Mouse (Mus musculus): ENCODE data around the gene Nfkbib. TPM values are rescaled to one million over a fixed set of nuclear protein-coding genes. Genes with fewer than 3 reads are reported as not detected.
A peak's percentile ranks its signal among the peaks of the same experiment; 100 is the strongest.

The Nfkbib gene
- polyA plus RNA-seq (2017; shearing (Covaris generic)) = 10 to 100 TPM; 56.4 to 78.9 TPM

DNA sequence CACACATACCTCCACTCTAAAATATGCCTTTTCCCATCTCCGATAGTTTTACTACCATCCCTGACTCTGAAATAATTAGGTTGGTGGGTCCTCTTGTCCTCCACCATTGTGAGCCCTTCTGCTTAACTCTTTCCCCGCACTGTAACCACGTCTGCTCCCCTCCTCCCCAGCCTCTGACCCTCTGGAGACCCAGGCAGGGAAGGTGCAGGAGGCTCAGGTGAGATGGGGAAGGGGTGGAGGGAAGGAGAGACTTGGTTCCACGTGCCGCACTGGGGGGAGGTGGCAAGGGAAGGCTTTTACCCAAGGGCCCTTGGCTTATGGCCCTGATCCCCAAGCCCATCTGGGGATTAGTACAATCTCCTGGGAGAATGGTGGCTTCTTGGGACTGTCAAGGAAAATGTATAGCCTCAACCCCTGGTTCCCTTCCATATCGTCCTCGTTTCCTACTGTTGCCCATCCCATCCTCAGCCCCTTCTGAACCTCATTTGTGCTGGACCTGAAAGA lies at the start of gene Nfkbib:
Gene Nfkbib, minus strand, starts transcription at position 51 of the 504 bp plus-strand sequence.
- ATAC-seq = no peak

DNA sequence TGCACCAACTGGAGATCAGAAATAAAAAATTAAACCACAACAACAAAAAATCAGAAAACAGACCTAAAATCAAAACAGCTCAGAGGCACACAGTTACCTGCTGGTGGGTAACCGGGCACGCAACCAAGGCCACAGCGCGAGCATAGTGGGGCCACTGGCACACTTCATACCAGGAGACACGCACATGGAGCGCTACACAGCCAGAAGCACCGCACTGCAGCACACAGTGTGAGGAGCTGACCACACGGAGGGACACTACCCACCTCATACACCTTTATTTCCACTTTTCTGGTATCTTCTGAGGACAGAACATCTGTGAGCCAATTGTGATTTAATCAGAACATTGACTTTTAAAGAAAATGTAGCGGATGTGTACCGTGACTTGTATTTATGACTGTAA lies 49.6 kb upstream of the Nfkbib start:
- no peak for ATAC-seq

DNA sequence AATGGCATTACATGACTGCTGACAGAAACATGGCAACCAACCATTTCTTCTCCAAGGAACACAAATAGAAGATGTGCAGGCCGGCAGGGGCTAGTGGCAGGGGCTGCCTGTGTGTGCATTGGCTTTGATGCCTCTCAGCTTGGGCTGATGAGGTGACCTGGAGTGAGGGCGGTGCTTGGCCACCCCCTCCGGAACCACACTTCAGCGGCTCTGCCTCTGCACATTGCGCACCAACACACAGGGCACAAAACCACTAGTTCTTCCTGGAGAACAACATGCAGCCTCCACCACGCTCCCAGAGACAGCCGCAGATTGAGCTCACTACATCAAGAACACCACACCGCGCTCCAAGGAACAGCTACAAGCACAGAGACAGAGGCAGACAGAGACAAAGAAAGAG lies 48.9 kb upstream of the Nfkbib start:
- ATAC-seq = no peak

DNA sequence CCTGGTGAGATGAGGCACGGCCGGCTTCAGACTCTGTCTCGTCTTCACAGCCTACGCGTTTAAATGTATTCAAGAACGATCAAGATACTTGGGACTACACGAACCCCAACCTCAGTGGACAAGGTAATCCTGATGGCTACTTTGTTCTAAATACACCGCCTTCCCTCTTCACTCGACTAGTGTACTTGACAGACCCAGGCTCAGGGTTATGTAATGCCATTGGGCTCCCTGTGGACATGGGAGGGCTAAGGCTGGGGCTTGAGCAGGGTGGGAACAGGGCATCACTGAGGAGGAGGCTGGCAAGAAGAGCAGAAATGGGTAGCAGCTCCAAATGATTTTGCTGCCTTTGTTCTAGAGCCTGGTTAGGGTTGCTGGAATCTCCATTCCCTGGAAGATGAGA lies 47.9 kb upstream of the Nfkbib start:
- no peak for ATAC-seq

DNA sequence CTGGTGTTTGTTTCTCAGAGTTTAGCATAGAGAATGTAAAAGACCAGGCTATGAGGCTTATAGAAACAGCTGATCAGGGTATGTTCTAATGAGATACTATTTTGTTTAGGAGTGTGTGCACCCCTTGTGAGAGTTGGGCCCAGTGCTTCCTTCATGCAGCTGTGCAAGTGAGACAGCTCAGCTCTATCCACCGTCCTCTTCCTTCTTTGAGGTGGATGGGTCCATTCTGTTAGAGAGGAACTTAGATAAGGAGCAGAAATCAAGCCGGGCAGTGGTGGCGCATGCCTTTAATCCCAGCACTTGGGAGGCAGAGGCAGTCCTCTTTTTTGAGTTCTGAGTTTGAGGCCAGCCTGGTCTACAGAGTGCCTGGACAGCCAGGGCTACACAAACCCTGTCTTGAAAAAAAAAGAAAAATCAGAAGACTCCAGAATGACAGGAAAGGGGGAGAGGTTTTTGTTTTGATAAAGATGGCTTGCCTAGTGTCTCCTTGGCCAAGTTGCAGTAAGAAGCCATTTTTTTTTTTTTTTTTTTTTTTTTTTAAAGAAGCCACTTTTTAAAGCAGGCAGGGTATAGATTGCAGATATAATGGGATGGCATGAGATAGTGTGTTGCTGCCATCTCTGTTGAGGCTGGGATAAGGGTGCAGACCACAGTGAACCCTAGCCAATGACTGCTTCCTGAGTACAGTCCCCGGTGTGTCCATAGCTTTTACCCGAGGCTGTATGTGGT lies 47.2 kb upstream of the Nfkbib start:
- no peak for ATAC-seq

DNA sequence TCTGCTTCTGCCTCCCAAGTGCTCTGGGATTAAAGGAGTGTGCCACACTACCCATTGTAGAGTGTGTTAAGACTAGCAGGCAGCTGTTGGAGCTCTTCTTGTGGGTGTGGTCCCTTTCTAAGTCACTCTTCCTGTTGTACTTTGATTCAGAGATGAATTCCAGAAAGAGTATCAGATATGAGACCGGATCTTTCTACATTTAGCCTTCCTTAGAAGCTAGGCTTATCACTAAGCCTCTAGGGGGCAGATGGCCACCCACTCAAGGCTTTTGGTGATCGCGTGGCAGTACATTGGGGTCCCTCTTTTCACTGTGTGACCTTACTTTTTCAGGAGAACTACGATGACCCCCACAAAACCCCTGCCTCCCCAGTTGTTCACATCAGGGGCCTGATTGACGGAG lies 45.6 kb upstream of the Nfkbib start:
- ATAC-seq = no peak

DNA sequence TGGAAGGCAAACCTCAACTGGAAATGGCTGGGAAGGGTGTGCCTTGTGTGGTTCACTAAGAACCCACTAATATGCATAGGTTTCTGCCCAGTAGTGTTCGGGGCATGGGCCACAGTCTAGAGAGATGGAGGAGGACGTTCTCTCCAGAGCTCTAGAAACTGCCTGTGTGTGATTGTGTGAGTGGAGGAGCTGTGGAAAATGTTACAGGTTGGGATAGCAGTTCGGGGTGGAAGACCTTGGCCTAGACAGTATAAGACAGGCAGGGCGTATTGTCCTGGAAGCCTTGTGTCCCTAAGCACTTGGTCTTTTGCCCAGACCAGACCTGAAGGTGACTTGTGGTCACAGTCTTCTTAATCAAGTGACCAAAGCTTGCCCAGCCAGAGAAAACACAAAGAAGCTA lies 45.1 kb upstream of the Nfkbib start:
- no peak for ATAC-seq

DNA sequence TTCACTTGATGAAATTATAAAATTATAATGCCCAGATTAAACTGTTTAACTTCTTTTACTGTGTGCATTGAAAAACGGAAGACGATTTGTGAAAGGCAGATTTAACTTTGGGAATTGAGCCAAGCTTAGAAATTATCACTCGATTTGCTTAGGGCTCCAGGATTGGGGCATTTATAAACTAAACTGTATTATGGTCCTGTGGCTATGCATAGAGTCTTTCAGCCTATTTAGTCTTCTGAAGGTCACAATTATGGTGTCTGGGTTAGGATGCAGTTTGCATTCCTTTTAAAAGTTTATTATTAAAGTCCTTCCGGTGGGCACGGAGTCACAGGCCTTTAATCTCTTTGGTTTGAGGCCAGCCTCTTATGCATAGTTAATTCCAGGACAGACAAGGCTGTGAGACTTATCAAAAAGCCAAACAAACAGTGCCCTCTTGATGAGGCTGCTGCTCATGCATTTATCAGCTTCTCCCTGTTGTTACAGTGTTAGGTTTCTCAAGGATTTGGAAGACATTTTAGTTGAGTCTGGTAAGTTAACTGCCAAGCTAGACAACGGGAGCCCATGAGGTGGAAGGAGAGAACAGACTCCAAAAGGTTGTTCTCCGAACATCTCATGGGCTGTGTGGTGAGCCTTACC lies 44.4 kb upstream of the Nfkbib start:
- ATAC-seq = no peak

DNA sequence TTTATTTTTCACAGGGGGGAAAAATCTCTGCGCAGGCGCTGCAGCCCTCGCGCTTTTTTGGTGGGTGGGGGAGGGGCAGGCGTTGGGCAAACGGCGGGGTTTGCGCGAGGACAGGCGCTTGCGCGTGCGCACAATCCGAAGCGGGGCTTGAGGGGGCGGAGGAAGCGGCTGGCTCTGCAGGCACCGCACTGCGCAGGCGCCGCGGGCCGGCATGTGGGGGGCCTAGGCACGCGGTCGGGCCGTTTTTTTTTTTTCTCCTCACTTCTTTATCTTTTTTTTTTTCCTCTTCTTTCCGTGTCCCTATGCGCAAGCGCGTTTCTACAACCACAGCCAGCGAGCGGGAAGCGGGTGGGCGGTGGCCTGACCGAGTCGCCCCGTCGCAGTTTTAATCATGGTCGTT lies 43.9 kb upstream of the Nfkbib start:
- ATAC-seq = no peak

DNA sequence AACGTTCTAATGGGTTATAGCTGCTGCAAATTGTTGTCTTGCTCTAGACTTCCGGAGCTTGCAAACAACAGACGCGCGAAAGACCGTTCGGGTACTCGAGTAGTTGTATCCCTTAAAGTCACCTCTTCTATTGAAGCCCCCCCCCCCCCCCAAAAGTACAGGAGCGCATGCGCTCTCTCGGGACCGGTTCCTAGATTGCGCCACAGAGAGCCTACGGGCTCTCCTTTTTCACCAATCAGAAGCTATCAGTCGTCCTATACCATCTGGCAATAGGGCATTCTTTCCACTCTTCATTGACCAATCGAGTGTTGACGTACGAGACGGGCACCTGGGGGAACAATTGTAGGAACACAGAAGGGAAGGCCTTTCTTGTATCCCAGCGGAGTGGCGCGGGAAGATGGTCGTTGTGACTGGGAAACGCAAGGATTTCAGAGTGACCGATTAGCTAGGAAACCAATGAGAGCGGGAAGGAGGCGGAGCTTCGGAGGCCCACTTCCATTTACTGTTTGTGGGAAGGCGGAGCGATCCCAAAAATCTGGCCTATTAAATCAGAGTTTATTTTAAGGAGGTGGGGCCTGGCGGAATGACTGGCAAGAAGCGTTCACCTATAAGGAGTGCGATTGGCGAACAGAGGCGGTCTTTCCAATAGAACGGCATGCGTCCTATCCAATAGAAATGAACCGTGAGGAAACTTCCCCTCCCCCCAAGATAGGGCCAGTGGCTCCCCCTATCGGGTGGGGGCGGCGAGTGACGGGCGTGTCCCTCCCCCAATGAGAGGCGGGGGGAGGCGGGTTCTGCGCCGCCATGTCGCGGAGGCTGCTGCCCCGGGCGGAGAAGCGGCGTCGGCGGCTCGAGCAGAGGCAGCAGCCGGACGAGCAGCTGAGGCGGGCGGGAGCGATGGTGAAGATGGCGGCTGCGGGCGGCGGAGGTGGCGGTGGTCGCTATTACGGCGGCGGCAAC lies 43.1 kb upstream of the Nfkbib start:
- peak; percentile 73 for ATAC-seq

DNA sequence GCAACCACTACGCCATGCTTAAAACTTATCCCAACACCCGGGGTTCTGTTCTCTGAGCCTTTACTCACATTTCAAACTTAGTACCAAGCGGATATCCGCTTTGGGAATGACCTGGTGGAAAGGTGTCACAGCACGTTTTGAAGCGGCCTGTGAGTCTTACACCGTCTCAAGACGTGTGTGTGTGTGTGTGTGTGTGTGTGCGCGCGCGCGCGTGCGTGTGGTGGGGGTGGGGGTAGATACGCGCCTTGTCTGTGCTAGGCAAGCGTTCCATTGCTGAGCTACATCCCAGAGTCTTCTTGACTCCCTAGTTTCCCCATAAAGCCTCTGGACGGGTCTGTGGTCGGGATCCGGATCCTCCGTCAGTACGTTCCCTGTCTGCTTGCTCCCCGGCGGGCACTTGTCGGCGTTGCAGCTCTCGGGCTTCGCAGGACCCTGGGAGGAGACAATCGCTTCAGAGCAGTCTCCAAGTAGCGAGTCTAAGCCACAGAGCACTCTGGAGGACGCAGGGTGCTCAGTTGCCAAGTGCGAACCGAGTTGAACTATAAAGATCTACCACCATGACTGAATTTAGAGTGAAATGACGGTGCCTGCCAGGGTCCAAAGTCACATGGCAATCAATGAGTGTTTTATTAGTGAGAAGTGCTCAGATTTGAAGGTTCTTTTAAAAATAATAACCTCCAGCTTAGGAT lies 42.2 kb upstream of the Nfkbib start:
- peak; percentile 21 for ATAC-seq

DNA sequence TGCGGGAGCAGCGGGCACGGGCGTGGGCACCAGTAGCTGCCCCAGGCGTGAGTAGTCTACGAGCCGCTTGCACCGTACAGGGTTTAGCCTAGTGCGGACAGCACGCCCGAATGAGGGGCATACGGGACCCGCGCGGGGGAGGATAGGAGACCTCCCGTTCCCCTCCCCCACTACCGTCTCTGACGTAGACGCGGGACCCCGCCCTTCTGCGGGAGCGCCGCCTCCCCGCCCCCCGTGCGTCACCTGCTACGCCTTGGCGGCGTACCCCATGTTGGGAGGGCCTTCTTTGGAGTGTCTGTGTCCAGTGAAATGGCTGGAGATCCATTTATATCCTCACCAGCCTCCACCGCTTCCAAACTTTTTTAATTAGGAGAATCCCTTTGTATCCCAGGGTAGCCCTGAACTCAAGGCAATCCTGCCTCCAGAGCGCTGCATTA lies 41.7 kb upstream of the Nfkbib start:
- peak; percentile 37 for ATAC-seq

DNA sequence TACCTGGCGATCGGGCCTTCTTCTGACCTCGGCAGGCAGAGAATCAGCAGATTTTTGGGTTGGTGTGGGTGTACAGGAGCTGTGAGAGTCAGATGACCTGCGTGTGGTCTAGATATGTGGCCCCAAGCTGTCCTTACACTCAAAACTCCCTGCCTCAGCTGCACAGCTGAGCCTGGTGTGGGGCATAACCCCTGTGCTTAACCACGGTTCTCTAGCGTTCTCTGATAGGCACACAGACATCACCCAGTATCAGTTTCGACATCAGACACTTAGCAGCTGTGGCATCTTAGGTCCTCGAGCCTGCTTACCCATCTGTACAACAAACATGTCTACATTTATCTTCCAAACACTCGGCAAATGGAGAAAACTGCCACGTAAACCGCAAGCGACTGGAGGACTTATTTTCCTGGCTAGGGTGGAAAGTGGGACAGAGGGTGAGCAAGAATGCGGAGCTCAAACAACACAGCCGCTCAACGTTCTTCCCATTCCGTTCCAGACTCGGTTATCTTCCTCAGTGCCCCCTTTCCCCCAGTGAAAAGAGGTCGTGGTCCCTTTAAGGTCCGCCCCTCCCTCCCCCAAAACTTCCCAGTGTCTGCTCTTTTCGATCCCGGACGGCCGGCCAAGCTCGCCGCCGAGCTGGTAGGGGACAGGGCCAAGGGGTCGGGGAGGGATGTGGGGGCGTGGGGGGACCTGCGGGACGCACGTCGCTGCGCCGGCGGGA lies 41.1 kb upstream of the Nfkbib start, which contains the start of gene Hnrnpl:
Gene Hnrnpl, plus strand, starts transcription at position 321 of the 721 bp plus-strand sequence.
- ATAC-seq = peak; percentile 12

DNA sequence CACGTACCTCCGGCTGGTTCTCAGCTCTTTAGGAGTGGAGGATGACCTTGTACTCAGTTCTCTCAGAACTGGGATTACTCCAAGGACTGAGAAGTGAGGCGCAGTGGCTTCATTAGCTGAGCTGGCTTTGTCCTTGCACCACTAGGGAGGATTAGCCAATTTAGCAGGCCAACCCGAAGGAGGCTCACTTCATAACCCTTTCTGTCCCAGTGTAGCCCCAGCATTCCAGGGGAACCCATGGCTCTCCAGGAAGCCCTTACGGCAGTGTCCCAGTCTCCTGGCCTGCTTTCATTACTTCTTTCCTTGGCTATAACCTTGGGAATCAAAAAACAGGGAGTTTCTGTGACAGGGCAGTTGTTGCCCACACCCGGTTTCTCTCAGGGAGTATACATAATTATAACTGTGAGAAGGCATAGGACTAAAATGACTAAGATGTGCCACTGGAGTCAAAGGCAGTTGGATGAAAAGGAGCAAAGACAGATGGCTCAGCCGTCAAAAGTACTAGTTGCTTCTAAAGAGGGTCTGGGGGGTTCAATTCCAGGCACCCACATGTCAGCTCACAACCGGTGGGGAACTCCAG lies 40.4 kb upstream of the Nfkbib start:
- ATAC-seq = no peak

DNA sequence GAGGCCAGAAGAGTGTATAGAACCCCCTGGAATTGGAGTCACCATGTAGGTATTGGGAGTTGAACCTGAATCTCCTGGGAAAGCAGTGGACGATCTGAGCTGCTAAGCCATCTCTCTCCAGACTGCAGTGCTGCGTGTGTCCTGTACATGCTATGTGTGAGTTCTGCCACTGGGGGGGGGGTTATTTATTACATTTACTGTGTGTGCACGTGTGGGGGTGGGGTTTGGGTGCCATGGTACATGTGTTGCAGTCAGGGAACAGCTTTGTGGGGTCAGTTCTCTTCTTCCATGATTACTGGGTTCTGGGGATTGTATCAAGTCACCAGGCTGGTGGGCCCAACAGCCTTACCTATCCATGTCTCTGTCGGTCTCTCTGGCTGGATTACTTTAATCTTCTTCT lies 39.6 kb upstream of the Nfkbib start:
- ATAC-seq = no peak

DNA sequence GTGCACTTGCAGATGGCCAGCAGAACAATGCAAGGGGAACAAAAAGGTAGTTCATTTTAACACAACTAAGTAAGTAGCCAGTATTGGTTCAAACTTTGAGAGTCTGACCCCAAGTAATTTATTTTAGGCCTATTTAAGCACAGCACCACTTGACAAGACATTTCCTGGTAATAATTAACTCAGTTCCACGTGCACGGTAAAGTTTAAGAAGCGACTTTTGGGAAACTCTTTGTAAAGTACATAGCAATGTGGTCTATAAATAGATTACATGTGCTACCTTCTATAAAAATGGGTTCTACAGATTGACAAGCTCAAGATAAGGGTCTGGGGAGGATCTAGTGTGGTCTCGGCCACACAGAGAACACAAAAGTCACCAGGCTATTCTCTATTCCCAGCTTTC lies 36.4 kb upstream of the Nfkbib start:
- no peak for ATAC-seq

DNA sequence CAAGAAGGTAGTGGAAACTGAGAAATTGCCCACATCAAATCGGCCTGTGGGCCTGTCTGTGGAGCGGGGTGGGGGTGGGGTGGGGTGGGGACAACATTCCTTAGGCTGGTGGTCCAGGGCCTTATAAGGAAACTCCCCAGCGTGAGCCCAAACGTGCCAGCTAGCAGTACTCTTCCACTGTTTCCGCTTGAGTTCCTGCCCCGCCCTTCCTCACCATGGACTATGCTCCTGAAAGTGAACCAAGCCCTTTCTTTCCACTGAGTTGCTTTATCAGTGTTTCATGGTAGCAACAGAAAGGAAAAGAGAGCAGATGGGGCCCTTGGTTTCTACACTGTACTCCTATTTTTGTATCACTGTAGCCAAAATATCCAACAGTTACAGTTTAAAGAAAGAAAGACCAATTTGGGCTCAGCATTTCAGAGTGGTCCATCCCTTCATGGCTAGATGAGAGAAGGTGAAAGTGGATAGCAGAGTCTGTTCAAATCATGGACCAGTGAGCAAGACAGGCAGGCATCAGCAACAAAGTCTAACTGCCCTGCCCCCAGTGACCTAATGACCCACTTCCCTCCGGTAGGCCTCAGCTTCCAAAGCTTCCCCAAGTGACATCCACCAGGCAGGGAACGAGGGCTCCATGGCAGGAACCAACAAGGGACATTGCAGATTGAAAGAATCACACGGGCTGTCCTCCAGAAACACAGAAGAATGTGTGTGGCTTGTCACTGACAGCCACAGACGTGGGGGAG lies 35.7 kb upstream of the Nfkbib start:
- no peak for ATAC-seq

DNA sequence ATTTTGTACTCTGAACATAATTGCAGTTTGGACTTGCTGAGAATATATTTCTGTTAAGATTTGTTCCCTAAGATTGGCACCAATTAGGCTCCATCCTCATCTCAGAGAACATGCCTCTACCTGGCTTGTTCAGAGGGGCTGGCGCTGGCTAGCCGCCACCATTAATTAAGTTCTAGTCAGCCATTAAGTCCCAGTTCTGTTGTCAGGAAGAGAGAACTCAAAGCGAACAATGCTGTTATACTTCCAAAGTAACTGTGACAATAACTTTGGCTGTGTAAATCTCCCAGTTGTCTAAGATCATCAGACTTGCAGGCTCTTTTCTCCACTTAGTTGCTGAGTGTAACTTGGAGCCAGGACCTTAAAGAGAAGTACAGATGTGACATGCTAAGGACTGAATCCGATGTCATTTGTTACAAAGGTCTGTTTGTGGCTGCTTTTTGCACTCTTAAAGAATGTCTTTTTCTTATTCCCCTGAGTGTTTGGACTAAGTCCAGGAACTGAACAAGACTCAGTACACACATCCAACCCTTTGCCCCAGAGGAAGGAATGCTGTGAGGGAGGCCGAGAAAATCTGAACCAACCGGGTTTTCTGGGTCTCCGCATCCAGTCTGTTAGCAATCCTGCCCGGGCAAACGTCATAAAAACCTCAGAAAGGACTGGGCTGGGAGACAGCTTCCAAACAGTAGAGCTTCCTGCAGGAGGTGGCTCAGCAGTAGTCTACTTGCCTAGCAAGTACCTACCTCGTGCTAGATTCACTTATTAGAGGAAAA lies 34.8 kb upstream of the Nfkbib start:
- ATAC-seq = no peak

DNA sequence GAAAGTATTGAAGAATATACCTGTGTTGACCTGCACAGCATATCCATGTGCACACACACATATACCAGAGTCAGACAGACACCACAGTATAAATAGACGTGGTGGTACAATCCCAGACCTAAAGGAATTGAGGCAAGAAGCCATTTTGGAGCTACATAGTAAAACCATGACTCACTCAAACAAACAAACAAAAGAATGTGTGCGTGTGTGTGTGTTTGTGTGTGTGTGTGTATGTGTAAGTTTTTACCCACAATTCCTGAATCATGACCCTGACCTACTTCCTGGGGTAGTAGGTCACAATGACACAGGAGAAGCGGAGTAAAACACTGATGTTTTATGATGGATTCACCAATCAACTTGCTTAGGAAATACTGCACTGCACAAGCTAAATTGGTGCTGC lies 34.1 kb upstream of the Nfkbib start:
- ATAC-seq = no peak

DNA sequence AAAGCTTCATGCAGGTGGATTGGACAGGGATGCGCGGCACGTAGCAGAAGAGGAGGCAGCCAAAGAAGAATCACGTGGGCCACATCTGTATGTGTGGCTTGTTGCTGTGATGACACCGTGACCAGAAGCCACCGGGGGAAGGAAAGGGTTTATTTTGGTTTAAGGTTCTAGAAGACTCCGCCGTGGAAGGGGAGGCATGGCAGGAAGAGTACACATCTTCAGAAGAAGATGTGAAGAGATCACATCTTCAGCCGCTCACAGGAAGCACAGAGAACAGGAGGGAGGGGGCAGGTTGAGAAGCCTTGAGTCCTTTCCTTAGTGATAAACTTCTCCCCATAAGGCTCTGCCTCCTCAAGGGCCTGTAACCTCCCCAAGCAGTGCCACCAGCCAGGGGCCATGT lies 32.7 kb upstream of the Nfkbib start:
- ATAC-seq = peak; percentile 56
